Mouse (Mus musculus): Measurements from ENCODE around the gene Kif21b.

The Kif21b gene

GRCm38 (mm10) chr1:136130951-136131558 is at the start of gene Kif21b:
Gene Kif21b, plus strand, starts transcription at chr1:136131389.
- DNase-seq, result peak; percentile 87 to 90

- DNase-seq, result no peak
Observed at GRCm38 (mm10) chr1:136085988-136086685, 45.1 kb upstream of the Kif21b start.

GRCm38 (mm10) chr1:136089368-136090165 is 41.6 kb upstream of the Kif21b start:
- DNase-seq, result no peak

DNA sequence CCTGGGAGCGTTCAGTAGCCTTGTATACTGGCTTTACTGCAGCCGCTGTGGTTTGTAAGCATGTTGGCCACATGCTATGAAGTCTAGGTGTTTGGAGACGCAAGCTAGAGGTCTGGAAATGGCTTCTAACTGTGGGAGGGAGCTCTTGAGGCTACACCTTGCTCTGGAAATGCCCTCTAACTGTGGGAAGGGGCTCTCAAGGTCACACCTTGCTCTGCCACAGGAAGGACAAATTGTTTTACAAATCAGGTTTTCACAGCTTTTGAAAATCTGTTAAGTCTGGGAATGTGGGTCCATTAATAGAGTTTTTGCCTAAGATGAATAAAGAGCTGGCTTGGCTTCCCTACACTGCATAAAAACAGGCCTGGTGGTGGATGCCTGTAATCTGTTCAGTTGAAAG is 37.5 kb upstream of the Kif21b start:
- DNase-seq, result no peak

- DNase-seq, result no peak
Observed at GRCm38 (mm10) chr1:136094807-136095206, 36.4 kb upstream of the Kif21b start.

DNA sequence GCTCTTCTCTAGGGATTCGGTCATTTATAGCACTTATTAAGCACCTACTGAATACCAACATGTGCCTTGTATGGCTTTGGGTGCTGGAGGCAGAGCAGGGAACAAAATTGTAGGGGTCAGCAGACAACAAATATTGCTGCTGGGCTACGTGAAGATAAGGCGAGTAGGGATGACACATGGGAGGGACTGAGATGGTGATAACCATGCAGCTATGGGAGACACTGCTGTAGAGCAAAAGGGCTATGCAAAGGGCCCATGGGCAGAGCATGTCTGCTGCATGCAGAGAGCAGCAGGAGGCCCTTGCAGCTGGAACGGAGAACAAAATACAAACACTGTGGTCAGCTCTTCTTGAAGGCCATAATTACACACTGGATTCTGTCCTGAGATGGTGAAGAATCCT is 29.1 kb upstream of the Kif21b start:
- no peak for DNase-seq

- DNase-seq, result no peak
Observed at GRCm38 (mm10) chr1:136102551-136102950, 28.6 kb upstream of the Kif21b start.

- no peak for DNase-seq
Observed at GRCm38 (mm10) chr1:136102981-136103380, 28.2 kb upstream of the Kif21b start.

DNA sequence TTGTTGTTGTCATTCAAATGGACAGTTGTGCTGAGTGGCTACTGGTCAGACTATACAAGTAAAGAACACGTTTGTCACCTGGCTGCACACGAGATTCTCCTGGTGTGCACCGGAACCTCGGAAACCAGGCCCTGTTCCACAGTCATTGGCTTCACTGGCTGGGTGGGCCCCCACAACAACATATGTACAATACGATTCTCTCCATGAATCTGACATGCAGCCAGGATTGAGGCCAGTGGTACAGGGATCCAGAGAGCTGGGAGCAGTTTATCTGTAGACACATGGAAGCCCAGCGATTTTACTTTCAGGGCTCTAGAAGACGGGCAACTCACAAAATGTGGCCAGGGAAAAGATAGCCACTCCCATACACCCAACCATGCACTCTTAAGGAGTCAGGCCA is 27.5 kb upstream of the Kif21b start:
- DNase-seq, result no peak

DNA sequence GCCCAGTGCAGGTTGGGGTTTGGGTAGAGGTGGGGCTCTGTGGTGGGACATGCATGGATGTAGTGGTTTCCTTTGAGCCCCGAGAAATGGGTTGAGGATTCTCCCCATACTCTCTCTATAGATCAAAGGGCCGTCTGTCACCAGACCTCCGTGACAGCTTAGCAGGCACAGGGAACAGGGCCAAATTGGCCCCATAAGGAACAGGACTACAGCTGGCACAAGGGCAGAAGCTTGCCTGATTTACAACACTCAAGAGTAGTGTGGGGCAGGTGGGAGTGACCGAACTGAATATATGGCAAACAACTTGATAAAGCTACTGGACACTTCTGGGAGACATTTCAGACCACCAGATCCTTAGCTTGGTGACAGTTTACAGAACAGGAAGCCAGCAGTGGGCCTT is 26.4 kb upstream of the Kif21b start:
- no peak for DNase-seq

DNA sequence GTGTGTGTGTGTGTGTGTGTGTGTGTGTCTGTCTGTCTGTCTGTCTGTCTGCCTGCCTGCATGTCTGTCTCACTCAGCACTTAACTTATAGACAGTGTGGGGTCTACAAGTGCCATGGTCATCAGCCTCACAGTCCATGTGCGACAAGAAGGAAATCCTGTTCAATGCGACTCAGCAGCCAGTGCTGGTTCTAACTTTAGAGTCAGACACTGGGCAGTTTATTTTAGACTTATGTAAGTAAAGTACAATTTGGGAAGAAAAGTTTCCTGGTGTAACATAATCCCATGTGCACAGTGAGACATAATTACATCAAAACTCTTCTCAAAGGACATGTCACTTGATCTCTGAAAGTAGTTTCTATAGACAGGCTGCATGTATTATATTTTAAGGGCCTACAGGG is 21.7 kb upstream of the Kif21b start:
- DNase-seq, result no peak

DNA sequence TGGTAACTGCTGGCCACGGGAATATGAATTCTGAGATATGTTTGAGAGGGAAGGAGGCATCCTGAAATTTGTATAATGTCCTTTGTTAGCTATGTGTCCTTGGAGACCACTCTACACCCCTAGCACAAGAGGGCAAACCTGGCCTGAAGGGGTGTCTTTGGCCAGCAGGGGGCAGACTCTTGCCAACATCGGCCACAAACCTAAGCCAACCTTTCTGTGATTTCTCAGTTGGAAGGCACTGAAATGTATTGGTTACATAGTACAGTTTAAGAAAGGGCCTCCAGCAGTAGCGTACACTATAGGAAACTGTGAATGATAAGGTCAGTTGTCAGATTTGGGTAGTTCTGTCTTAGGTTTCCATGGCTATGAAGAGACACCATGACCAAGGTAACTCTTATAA is 15.0 kb upstream of the Kif21b start:
- DNase-seq, result peak; percentile 46 to 54

GRCm38 (mm10) chr1:136117069-136117468 is 14.1 kb upstream of the Kif21b start:
- DNase-seq, result no peak

DNA sequence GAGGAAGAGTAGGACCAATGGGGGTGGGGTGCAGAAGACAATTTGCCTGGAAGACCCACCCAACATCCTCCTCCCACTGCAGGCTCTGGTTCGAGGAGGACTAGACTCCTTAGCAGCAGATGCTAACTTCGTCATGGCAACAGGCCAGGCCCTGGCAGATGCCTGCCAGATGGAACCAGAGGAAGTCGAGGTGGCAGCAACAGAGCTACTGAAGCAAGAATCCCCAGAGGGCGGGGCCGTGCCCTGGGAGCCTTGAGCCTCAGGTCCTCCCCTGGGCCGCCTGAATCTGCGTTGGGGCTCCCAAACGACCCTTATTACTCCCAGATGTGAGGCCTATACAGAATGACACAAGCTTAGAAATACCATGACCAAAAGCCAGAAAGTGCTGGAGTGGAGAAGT is 12.3 kb upstream of the Kif21b start:
- peak; percentile 56 to 64 for DNase-seq

DNA sequence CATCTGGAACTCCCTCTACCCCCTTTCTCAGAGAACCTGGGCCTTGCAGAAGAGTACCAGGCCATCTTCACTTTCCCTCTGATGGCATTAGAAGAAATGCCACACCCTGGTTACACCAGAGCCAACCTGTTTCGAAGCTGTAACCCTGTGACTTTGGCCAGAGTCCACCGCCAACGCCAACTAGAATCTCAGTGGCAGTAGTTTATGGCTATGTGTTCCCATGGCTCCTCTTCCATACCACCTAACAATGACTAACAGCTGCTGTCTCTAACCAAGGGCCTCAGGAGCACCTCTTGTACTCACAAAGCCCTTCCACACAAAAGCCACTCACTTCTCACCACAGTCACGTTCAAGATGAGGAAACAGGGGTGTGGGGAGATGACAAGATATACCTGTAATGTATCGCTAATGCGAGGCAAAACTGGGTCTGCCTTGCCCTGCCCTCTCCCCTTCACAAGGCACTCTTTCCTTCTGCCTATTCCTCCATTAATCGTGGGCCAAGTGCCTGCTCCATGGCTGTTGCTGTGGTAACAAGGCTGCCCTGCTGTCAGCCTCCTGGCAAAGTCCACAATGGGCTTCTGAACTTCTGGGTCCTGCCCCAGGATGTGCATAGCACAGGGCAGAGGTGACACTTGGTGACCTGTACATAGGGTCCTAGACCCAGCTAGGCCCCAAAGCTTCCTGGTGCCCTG is 11.5 kb upstream of the Kif21b start:
- no peak for DNase-seq

- DNase-seq, result no peak
Observed at GRCm38 (mm10) chr1:136120263-136120603, 11.0 kb upstream of the Kif21b start.

DNA sequence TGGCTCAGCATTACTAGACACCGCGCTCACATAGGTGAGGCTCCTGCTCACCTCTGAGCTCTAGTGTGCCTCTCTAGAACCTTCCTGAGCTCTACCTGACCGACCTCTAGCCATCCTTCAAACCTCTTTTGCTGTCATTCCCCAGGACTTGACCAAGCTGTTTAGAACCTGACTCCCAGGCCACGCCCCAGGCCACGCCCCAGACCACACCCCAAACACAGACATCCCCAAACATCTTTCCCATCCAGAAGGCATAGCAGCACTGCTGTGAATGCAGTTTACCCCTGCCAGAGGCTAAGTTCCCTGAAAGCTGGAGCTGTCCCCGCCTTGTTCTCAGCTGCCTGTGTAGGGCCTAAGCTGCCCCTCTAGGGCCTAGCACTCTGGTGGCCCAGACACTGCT is 10.4 kb upstream of the Kif21b start:
- DNase-seq, result no peak

DNA sequence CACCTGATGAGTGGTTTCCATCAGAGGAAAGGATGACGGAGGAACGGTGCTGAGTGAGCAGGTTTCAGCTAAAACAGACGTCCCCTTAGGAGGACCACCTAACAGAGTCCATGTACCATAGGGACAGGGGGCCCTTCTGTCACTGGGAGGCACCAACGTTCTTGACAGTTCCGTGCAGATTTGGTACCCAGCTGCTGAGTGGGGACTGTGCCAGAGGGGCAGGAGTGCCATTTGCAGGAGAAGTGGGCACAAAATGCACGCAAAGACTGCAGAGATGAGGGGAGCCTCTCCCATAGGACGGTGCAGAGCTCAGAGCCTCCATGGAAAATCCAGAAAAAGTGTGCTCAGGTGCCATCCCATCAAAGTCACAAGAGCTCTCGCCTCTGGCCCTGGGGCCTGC is 9.2 kb upstream of the Kif21b start:
- DNase-seq, result no peak

DNA sequence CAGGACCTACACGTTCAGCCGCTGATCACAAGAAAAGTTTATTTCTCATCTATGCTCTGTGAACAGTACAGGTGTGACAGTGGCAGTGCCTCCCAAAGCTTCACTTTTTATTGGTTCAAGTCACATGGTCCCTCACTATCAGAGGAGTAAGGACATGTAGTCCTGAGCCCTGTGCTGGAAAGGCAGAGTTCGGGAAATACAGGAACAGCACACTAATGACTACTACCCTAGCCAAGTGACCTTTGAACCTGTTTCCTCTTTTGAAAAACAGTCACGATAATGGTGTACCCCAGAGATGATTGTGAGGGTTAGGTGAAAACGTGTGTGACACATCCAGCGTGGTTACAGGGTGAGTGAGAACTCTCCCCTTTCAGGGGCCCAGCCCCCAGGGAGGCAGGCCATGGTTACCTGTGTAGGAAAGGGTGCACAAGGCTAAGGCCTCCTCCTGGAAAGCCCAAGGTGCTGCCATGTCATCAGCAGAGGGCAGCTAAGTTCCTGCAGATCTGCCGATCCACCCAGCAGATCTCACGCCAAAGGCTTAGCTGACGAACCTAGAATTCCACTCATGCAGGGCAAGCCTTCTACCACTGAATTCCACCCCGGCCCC is 4.9 kb upstream of the Kif21b start:
- DNase-seq, result no peak

DNA sequence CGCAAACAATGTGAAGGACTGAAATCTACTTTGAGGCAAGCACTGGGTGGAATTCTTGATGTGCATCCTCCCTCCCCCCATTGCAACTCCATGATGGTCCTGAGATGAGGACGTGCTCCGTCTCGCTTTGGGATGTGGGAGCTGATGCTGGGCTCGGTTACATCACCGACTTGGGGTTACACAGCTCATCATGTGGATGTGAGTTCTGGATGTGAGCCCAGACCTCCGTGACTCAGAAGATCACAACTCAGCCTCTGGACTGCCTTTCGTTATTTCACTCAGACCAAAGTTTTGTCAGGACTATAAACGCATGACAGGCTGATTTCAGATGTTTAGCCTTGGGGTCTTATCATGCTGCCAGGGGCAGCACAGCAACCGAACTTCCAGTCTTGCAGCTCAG is 4.3 kb upstream of the Kif21b start:
- DNase-seq, result no peak

DNA sequence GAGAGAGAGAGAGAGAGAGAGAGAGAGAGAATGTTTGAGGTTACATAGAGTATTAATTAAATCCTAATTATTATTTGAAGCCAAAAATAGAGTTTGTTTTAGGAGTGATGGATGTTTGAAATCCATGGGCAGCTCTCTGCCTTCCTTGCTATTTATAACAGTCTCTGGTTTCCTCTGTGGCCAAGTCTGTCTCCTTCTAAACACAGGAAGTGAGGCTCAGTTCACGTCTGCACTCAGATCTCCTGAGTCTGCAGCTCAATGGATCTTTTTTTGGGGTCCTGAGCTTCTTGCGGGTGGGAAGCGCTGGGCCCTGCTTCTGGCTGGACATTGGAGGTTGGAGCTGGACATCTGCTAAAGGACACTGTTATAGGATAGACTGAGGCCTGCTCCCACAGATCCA is 3.3 kb upstream of the Kif21b start:
- no peak for DNase-seq

DNA sequence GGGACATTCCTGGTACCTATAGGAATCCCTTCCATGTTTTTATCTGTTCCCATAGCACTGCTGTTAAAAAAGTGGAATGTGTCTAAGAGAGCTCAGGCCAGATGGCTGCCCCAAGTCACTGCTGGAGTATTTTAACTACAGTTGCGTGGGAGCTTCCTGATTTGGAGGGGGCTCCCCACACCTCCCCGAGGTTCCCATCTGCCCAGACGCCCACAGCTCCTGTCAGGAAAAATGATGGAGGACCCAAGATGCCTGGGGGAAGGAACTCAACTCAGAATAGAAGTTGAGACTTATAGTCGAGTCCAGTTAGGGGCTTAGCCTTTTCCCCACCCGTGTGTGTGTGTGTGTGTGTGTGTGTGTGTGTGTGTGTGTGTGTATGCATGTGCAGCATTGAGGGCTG is 2.8 kb upstream of the Kif21b start:
- no peak for DNase-seq

GRCm38 (mm10) chr1:136128944-136129589 is 2.1 kb upstream of the Kif21b start:
- no peak for DNase-seq
